1 mouse cellular context compared by ENCODE assay signal in genomic region chr12:33433812-33434211, GRCm38 (mm10).
A peak's percentile ranks its signal among the peaks of the same experiment; 100 is the strongest.
TF ChIP-seq lines count a peak whose summit lies in the region.

No protein-coding gene starts in this region.

TF ChIP-seq in MEL, 35 proteins besides CTCF, POLR2A, EP300 and RAD21 (continued from another document):
- TF ChIP-seq KAT2A (conservative IDR thresholded peaks at IDR 0.05; ENCODE audit: low read depth, low read length) = no peak
- peak; percentile 45; the same call in 1 of the 2 replicates for TF ChIP-seq MYC (IDR thresholded peaks at IDR 0.05; ENCODE audit: low read depth, low read length)
- peak; percentile 79 for TF ChIP-seq MXI1 (IDR thresholded peaks at IDR 0.05; ENCODE audit: low read depth, low read length)
- no peak for TF ChIP-seq CHD1 (IDR thresholded peaks at IDR 0.05; ENCODE audit: low read depth, low read length)
- TF ChIP-seq TAL1 (IDR thresholded peaks at IDR 0.05; ENCODE audit: low read length) = no peak
- TF ChIP-seq ETS1 (IDR thresholded peaks at IDR 0.05; ENCODE audit: low read depth, low read length) = peak; percentile 44; the same call in 1 of the 2 replicates
- TF ChIP-seq MAX (IDR thresholded peaks at IDR 0.05; ENCODE audit: low read length) = peak; percentile 94
- TF ChIP-seq MAFK (IDR thresholded peaks at IDR 0.05; ENCODE audit: borderline replicate concordance, low read depth, low read length) = no peak
- TF ChIP-seq POLR2AphosphoS5 (IDR thresholded peaks at IDR 0.05; ENCODE audit: borderline replicate concordance, low read depth, low read length) = no peak
- TF ChIP-seq RCOR1 (IDR thresholded peaks at IDR 0.05; ENCODE audit: low read depth, low read length) = no peak
- TF ChIP-seq ZMIZ1 (IDR thresholded peaks at IDR 0.05; ENCODE audit: low read depth, low read length) = no peak
- no peak for TF ChIP-seq JUND (IDR thresholded peaks at IDR 0.05; ENCODE audit: low read depth, low read length)
- TF ChIP-seq NELFE (IDR thresholded peaks at IDR 0.05; ENCODE audit: low read depth, low read length) = no peak
- no peak for TF ChIP-seq ZKSCAN1 (IDR thresholded peaks at IDR 0.05; ENCODE audit: low read depth, low read length)
- 0 out of 2 replicates have a peak, but pooled peaks have one; percentile 41 for TF ChIP-seq HCFC1 (IDR thresholded peaks at IDR 0.05; ENCODE audit: low read depth, low read length)
- TF ChIP-seq ZNF384 (IDR thresholded peaks at IDR 0.05; ENCODE audit: low read depth, low read length) = no peak
- TF ChIP-seq ZC3H11A (IDR thresholded peaks at IDR 0.05; ENCODE audit: low read depth, low read length) = no peak
- peak; percentile 51 to 87; a peak in 3 of 4 replicates for TF ChIP-seq USF2 (IDR thresholded peaks at IDR 0.05; ENCODE audit: borderline replicate concordance in 1 of 2, insufficient read depth in 1 of 2, low read depth in 1 of 2, low read length in 2 of 2)
- no peak for TF ChIP-seq CHD2 (IDR thresholded peaks at IDR 0.05; ENCODE audit: low read length)
- TF ChIP-seq GATA1 (IDR thresholded peaks at IDR 0.05; ENCODE audit: low read depth, low read length) = no peak
- TF ChIP-seq BHLHE40 (IDR thresholded peaks at IDR 0.05; ENCODE audit: borderline replicate concordance, low read depth, low read length) = peak; percentile 71; the same call in 1 of the 2 replicates
- TF ChIP-seq SIN3A (IDR thresholded peaks at IDR 0.05; ENCODE audit: low read length) = peak; percentile 87
- no peak for TF ChIP-seq MEF2A (IDR thresholded peaks at IDR 0.05; ENCODE audit: extremely low read depth, insufficient replicate concordance, low read depth, low read length, poor library complexity, severe bottlenecking)
- no peak for TF ChIP-seq MYB (IDR thresholded peaks at IDR 0.05; ENCODE audit: low read depth, low read length)
- no peak for TF ChIP-seq E2F4 (IDR thresholded peaks at IDR 0.05; ENCODE audit: borderline replicate concordance, low read depth, low read length)
- TF ChIP-seq TCF12 (IDR thresholded peaks at IDR 0.05; ENCODE audit: low read depth, low read length) = no peak
- TF ChIP-seq USF1 (IDR thresholded peaks at IDR 0.05; ENCODE audit: low read depth, low read length) = peak; percentile 96
- no peak for TF ChIP-seq POLR2AphosphoS2 (IDR thresholded peaks at IDR 0.05; ENCODE audit: low read length)
